Mouse (Mus musculus): ENCODE data around the gene Sec14l2.
"Not testable (repeated sequence)": the region's sequence is repeated elsewhere in the genome, so short reads cannot be mapped to it uniquely, and the experiment has no call there.

Gene Sec14l2

DNA sequence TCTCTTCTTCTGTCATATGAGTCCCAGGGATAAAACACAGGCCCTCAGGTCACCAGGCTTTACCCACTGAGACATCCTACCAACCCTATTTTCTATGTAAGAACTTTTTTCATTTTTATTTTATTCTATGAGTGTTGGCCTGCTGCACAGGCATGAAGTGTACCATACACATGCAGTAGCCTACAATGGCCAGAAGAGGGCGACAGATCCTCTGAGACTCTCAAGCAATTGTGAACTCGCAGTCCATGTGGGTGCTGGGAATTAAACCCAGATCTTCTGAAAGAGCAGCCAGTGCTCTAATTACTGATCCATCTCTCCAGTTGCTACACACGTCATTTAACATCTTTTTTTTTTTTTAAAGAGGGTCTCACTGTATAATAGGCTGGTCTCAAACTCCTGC, 10.2 kb upstream of the Sec14l2 start:
- DNase-seq (ENCODE audit: low spot score in 2 of 2), result no peak

DNA sequence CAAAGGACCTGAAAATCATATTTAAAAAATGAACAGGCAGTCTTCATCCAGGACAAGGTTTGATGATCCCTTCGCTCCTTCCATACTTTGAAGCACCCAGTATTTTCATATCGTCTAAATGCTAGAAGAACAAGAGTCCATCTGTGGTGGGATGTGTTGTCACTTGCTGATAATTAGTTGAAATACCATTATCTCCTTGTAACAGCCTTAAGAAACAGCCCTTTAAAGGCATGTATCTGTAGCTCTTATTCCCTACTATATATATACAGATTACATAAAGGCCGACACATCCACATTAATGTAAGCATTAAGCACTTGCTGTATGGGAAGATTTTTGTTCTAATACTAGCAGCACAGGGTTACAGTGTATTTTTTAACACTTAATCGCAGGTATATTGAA, 5.2 kb upstream of the Sec14l2 start:
- DNase-seq (ENCODE audit: low spot score in 2 of 2), result not testable (repeated sequence)

DNA sequence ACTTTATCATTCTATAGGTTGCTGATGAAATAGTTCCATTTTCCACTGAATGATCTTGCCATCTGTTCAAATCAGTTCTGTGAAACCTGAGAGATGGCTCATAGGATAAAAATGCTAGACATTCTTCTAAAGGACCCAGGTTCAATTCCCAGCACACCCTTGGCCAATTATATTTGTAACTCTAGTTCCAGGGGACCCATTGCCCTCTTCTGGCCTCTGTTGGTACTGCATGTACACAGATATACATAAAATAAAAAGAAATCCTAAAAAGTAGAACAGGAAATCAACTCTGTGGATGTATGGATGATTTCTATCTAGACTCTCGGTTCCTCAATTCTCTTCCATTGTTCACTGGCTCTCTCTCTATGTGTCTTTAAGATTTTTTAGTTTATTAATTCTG, 3.8 kb upstream of the Sec14l2 start:
- DNase-seq (ENCODE audit: low spot score in 2 of 2), result no peak

DNA sequence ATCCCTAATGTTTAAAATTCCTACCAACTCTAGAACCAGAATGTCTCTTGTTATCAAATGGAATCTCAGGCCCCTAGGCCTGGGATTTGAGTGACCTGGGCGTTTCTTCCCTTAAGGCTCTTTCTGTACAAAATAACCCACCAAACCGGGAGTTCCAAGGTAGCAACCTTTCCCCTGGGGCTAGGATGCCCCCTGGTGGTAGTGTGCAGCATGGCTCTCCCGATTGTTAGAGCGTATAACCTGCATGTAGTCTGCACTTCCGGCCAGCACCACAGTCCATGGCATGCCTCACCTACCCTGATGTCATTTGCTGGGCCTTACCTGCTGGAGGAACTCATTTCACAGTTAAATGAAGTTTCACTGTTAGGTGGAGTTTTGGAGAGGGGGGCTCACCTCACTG, 707 bp upstream of the Sec14l2 start:
- DNase-seq (ENCODE audit: low spot score in 2 of 2), result no peak

DNA sequence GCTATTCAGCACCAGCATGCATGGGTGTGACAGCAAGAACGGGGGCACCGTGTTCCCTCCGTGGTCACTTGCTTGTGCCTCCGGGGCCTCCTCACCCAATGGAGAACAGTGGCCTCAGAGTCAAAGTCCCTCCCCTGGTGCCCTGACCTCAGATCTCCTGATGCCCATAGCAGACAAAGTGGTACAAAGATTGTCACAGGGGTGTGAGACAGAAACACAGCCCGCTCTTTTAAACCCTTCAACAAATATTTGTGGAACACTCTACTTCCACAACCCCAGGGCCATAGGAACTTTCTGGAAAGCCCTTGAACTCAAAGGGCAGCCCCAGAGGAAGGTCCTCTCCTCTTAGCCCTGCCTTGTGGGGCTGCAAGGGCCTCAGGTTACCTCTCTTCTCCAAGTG, 989 bp downstream of the Sec14l2 start:
- DNase-seq (ENCODE audit: low spot score in 2 of 2), result no peak

DNA sequence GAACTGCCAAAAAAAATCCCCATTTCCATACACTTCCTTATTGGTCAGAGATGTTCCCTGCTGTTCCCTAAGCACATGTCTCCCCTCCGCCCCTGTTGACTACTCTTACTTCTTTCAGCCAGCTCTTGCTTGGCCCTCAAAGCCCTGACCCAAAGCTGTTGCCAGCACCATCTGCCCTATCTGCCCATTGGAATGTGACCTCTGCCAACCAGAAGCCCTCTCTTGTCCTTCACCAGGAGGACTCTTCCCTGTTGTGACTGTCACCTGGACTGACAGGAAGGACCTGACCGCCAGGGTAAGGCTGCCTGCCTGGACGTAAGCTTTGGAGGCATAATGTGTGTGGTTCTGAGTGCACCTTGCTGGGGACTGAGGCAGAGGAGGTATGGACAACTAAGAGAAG, 1.5 kb downstream of the Sec14l2 start:
- no peak for DNase-seq (ENCODE audit: low spot score in 2 of 2)

DNA sequence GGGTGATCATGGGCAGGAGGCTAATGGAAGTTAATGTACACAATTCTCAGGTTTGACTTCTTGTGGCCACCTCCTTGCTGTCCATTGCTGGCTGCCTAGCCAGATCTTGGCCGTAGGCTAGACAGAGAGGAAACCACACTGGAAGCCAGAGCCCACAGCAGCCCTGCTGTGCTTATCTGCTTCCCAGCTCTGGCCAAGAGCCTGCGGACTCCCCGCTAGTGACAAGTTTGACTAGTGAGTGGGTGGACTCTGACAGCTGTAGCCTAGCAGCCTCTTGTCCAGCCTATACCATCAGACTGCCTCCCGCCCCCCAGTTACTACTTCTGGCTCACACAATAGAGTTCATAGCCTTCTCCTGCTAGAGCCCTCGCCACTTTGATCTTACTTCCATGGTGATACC, 3.6 kb downstream of the Sec14l2 start:
- no peak for DNase-seq (ENCODE audit: low spot score in 2 of 2)

DNA sequence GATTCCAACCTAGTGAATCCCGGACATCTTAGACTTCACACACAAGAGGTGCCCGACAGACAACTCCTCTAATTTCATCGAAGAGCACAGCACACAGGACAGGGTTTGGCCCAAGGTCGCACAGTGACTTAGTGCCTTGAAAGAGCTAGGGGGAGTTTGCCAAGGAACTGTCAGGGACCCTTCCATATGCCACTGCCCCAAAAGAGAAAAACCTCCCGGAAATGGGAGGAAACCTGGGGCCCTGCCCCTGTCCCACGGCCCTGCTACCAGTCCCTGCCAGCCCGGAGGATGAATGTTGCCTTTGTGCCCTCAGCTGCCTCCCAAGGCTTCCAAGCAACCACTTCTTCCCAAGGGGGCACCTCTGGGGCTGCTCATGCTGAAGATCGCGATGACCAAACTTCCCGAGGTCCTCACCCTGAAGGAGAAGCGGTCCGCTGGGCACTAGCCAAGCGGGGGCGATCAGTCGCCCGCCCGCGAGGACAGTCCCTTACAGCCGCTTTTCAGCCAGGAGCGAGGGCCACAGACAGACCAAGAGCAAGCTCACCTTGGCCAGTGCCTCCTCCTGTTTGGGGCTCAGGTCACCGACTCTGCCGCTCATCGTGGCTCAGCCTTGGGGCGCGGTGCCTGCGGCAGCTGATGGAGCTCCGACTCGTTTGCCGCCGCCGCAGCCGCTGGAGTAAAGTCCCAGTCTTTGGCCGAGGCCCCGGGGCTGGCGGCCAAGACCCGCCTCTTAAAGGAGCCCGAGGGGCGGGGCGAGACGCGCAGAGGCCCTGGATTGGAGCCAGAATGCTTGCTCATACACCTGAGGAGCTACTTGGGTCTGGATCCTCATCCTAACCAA, 4.9 kb downstream of the Sec14l2 start:
- peak; percentile 38 to 68 for DNase-seq (ENCODE audit: low spot score in 2 of 2)

DNA sequence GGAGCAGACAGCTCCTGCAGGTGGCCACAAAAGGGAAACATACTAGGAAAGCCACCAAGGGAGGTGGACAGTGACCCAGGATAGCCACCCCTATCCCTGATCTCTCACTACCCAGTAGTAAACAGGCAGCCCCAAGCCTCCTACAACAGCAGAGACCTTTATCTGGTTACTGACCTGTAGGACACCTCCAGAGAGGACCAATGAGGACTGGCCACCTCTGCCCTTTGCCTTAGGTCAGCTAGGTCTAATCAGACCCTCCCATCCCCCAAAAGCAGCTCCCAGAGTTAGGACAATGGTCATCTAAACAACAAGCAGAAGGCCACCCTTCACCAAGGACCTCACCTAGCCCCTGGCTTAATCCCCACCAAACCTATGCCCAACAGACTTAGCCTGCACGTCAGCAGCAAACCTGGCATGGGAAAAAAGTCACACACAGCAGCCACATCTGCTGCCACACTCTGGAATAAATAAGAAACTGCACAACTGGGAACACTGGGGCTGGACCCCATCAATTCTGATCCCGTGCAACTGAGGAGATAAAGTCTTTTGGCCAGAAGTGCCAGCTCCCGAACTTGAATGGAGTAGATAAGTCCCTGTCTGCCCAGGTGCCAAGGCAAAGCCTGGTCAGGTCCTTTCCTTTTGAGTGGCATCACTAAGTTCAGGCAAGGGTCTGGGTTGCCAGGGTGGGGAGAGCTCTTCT, 5.7 kb downstream of the Sec14l2 start:
- no peak for DNase-seq (ENCODE audit: low spot score in 2 of 2)

DNA sequence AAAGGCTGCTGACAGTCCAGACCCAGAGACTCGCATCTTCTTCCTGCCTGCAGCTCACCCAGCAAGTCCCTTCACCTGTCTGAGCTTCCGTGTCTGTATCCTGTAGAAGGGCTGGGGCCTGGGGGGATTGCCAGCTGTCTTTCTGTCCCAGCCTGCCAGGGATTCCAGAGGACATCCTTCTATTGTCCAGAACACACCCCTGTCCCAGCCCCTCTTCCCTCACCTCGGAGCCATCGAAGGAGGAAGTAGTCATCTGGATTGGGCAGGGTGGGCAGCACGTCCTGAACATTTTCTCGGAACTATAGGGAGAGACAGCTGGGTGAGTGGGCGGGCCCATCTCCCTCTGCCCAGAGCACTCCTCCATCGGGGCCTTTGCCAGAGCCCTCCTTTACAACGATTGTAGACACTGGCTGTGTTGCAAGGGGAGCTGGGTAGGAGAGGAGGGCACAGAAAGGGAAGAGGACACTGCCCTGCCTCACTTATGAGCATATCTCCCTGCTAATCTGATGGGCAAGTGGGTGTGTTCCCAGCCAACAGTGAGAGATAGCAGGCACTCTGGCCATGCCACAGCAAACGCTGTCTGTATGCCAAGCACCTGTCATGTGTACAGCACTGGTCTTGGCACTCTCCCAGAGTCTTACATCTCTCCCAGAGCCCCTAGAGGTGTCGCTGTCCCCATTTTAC, 6.6 kb downstream of the Sec14l2 start:
- no peak for DNase-seq (ENCODE audit: low spot score in 2 of 2)

DNA sequence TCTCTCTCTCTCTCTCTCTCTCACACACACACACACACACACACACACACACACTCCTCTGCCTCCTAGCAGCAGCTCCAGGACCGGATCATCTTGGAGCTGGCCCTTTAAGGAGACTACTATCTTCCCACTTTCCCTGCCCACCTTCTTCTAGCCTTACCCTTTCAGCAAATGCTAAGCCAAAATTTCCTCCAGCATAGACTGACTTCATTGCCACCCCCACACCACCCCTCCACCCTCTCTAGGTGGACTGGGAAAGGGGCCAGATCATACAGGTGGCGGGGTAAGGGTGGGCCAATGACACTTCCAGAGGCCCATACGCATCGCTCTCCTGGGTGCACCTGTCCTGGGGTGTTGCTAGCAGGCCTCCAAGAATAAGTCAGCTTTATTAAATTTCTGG, 7.8 kb downstream of the Sec14l2 start:
- no peak for DNase-seq (ENCODE audit: low spot score in 2 of 2)

DNA sequence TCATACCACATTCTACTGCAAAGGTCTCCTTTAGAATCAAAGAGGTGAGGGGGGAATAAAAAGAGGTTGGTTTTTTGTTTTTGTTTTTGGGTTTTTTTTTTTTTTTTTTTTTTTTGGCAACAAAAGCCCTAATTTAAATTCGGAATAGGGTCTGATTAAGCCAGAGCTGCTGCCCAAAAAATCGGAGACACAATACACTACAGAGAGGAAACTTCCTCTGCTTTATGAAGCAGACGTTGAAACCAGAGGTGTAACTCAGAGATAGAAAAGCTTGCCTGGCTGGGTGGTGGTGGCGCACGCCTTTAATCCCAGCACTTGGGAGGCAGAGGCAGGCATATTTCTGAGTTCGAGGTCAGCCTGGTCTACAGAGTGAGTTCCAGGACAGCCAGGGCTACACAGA, 8.7 kb downstream of the Sec14l2 start:
- not testable (repeated sequence) for DNase-seq (ENCODE audit: low spot score in 2 of 2)

DNA sequence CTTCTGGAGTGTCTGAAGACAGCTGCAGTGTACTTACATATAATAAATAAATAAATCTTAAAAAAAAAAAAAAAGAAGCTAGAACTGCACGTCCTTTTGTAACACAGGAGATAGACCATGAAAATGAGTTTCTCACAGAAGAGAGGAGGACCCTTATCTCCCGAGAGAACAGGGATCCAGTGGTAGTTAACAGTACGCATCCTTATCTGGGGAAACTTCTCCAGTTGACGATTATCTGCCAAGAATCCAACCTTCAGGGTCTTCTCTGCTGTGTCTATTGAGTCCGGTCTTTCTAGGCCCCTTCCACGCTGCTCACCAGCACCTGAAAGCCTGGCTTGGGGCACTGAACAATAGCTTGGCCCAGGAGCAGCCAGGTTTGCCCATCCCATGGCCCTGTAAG, 9.2 kb downstream of the Sec14l2 start:
- DNase-seq (ENCODE audit: low spot score in 2 of 2), result no peak

DNA sequence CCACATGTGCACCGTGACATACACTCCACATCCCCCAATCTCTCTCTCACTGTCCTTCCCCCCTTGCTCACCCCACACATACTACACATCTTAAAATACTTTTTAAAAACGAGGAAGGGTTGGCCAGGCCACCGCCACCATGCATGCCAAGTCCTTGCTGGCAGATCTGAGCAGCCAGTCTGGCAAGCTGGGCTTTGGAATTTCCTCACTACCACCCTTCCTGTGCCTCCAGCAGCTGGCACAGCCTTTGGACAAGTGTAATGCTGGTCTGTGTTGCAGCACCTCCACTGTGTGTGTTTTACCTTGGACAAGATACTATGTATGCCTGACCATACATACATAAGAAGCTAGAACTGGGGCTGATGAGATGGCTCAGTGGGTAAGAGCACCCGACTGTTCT, 9.7 kb downstream of the Sec14l2 start:
- DNase-seq (ENCODE audit: low spot score in 2 of 2), result no peak

DNA sequence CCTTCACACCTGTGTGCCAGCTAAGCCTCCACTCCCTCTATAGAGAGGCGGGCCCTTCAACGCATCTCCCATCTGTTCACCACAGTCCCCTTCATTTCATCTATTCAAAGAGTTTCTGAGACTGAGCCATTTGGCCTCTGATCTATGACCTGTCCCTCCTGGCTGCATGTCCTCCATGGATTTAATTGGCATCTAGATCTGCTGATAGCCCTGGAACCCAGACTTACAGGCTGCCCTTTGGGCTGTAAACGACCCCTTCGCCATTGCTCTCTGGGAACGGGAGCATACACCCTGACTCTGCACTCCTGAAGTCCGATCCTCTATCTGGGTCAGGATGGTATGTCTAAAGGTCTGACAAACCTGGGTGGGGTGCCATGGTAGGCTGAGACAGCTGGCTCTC, 10.4 kb downstream of the Sec14l2 start:
- no peak for DNase-seq (ENCODE audit: low spot score in 2 of 2)

DNA sequence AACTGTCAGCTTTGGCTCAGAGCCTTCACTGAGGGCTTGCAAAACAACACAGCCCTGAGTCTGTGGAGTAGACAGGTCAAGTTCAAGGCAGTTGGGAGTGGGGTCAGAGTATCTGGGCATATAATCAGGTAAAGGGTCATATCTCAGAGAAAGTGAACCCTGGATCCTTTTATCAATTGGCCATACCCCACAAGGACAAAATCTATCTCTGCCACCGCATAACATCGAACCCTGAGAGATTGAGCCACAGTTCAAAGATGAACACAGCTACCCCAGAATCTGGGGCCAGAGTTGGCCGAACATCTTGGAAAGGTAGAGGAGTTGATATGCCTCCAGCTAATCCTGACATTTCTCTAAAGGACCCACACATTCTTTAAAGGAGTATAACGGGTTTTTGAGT, 11.2 kb downstream of the Sec14l2 start:
- DNase-seq (ENCODE audit: low spot score in 2 of 2), result no peak

DNA sequence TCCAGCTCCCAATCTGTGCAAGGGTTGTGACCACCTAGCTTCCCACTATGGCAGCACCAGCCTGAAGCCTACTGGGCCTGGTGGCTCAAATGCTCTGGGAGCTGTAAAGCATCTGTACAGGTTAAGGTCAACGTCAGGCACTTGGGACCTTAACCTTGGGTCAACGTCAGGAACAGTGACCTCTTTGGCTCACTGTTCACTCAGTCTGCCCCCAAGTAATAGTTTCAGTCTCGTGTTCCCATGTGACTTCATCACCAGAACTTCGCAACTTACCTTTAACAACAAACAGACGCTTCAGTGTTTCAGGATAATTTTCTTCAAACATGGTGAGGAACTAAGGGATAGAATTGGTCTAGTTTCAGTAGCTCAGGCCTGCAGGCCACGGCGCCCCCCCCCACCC, 14.5 kb downstream of the Sec14l2 start:
- DNase-seq (ENCODE audit: low spot score in 2 of 2), result no peak

DNA sequence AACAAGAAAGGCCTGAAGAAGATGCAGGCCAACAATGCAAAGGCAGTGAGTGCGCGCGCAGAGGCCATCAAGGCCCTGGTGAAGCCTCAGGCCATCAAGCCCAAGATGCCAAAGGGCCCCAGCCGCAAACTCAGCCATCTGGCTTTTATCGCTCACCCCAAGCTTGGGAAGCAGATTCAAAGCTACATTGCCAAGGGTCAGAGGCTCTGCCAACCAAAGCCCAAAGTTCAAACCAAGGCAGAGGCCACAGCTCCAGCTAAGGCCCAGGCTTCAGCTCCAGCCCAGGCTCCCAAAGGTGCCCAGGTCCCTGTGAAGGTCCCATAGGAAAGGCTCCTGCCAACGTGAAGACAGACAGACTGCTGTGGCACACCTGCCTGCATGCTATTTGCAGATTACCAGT, 15.3 kb downstream of the Sec14l2 start:
- DNase-seq (ENCODE audit: low spot score in 2 of 2), result not testable (repeated sequence)

DNA sequence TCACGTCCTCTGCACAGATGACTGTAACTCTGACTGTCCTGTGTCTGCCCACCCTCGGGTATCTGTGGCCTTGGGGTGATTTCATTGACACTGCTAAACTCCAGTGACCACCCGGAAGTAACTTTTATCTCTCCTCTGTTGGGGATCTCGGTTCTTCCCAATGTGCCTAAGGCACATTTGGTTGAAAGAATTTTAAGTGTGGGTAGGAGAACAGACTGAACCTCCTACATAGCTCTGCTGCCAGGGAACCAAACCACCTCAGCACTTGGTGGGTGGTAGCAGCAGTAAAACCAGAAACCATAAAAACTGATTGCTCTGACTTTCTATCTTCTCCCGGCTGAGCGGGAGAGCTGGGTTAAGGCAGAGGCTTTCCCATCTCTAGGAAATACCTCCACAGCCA, 17.8 kb downstream of the Sec14l2 start:
- no peak for DNase-seq (ENCODE audit: low spot score in 2 of 2)

DNA sequence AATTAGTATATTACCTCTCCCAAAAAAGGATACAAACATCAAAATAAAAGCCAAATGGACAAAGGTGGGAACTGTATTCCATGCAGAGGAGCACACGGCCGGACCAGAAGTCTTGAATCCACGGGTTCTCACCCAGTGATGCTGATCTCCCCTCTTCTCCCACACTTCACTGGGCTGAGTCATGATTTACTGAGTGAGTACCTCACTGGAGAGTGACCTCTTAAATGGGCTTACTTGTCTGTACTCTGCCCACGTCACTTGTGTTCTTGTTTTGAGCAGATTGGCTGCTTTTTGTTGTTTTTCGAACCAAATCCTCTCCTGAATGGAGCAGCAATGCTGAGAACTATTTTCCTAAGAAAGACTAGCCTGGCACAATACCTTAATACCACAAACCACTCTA, 18.2 kb downstream of the Sec14l2 start:
- no peak for DNase-seq (ENCODE audit: low spot score in 2 of 2)

DNA sequence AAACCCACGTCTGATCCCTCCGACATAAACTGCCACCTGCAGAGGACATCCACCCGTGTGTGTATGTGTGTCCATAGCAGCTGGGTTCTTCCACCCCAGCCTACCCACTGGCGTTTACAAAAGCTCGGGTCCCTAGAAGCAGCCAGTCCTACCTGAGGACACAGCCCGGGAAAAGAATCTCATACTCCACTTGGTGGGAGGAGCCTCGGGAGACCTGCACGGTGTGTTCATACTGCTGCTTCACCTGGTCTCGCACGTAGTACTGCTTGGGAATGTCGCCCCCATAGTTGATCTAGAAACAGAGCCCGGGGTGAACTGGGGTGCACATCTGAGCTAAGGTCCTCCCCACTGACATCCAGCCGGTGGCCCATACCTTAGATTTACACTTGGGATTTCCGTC, 19.7 kb downstream of the Sec14l2 start:
- DNase-seq (ENCODE audit: low spot score in 2 of 2), result no peak

DNA sequence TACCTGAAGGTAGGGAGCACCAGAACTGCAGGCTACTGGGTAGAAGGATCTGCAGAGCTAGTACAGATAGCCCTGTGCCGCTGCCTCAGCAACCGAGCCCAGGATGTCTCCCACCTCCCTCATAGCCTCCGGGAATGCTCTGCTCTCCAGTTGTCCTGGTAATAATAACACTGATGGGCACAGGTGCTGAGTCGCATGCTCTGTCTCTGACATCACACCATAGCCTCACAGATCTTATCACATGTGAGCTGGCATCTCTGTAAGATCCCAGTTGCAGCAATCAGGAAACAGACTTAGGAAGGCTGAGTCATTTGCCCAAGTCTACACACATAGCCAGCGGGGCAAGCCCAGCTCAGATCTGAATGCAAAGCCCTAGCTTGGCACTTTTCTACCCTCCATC, 21.4 kb downstream of the Sec14l2 start:
- DNase-seq (ENCODE audit: low spot score in 2 of 2), result no peak

DNA sequence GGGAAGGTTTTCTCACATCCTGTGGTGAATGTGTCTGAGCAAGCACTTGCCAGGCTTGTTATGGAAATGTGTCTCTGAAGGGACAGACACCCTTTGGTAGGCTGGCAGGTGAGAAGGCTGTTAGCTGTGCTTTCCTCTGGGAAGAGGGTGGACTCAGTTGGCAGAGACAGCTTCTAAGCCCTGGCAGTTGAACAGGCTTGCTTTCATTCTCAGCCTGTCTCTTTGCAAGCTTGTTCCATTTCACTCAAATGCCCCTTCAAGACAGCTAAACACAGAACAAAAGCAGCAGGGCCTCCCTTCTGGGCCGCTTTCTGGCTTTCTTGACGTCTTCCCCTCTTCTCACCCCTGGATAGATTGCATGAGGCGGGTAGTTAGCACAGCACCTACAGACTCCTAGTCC, 23.8 kb downstream of the Sec14l2 start:
- no peak for DNase-seq (ENCODE audit: low spot score in 2 of 2)
